Mouse (Mus musculus): ENCODE results near the gene Arl15.

- no peak for TF ChIP-seq CTCF (IDR thresholded peaks at IDR 0.05; ENCODE audit: control insufficient read depth, insufficient read depth, low read length)
- TF ChIP-seq POLR2A (IDR thresholded peaks at IDR 0.05; ENCODE audit: borderline replicate concordance, control insufficient read depth, low read depth, low read length): no peak
These were observed 296.9 kb downstream of the Arl15 start for GRCm38 (mm10) chr13:114091231-114091630.

Data from bone marrow, adult 2 months (tissue).